Mouse (Mus musculus): ENCODE measurements at regions not wholly inside any gene's neighbourhood (a gene's known extent, or its start where the extent isn't known, plus 50 kb on each side); places are given as distances from the start of the nearest gene placed in this dataset.

DNA sequence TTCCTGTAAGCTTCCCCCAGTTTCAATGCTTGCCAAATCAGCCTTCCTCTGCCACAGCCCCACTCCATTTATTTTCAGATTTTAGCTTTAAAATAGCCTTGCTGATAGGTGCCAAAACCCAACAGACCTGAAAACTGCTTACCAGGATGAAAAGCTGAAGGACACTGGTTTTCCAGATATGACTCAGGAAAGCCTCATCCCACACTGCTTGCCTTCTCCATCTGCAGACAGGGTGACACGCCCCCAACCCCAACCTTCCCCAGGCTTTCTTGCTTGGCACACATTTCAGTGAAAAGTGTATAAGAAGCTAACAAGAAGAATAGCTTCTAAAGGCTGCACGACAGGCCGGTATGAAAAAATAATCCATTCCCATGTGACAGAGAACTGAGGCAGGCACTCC, 425.3 kb downstream of the Fut8 start:
- intact Hi-C loops (cut with DNase I) = no loop called here
- DNase-seq = no peak

DNA sequence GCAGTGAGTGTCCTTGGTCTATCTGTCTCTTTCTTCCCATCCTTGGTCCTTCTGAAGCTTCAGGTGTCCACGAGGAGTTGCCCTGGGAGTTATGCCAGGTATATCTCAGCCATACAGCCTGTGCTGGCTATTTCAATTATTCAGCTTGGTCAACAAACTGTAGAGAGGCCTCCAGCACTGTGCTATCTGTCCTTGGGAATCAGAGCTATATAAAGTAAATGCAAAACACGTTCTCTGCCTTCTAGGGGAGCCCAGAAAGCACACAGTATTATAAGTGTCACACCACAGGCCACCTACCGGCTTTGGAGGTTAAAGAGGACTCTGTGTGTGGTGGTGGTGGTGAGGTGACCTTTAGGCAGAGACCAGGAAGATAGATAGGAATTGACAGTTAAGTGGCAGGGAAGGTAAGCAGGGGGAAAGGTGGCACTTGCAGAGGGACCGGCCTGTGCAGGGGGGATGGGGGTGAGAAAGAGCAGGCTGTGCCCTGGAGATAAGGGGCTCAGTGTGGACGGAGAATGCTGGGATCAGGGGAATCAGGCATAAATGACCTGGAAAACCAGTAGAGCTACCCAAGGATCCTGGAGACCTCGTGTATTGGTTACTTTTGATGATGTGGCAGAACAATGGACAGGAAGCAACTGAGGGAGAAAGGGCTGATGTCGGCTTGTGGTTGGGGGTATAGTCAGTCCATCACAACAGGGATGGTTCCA, 425.9 kb downstream of the Fut8 start:
- no peak for DNase-seq
- intact Hi-C loops (cut with DNase I) = no loop called here

GRCm38 (mm10) chr12:77666411-77666810, 428.5 kb downstream of the Fut8 start:
- intact Hi-C loops (cut with DNase I) = loop anchor here (5.0 kb wide), 1 partner anchor 424 kb away; no protein-coding TSS in a partner anchor
- no peak for DNase-seq

DNA sequence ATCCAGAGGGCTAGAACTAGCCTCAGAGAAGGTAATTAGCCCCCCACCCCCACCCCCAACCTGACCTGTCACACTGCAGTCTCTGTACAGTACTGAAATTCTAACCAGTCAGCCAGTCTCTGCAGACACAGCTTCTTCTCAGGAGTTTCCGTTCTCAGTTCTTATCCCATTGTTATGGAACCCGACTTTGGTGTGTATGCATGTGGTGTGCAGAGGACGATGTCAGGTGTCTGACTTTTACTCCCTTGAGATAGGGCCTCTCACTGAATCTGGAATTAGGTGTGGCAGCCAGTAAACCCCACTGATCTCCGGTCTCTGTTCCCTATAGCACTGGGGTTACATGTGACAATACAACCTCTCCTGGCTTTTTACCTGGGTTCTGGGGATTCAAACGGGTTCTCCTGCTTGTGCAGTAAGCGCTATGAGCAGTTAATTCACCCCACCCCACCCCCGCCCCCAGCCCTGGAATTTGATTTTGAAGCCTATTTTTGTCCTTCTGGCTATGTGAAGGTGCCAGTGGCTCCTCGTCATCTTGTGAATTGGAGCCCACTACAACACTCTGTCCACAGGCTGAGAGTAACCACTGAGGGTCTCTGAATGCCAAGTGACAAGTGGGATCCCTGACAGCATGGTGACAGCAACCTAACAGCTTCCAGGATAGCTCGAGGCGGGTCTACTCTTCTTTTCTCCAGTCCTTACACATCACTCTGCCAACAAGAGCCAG, 429.4 kb downstream of the Fut8 start:
- intact Hi-C loops (cut with DNase I) = loop anchor here (5.0 kb wide), 1 partner anchor 425 kb away; no protein-coding TSS in a partner anchor
- no peak for DNase-seq

GRCm38 (mm10) chr12:77667875-77668204, 429.9 kb downstream of the Fut8 start:
- intact Hi-C loops (cut with DNase I) = loop anchor here (5.0 kb wide), 1 partner anchor 426 kb away; no protein-coding TSS in a partner anchor
- DNase-seq = peak; percentile 74 to 84

- intact Hi-C loops (cut with DNase I) = no loop called here
These were observed 432.6 kb downstream of the Fut8 start for GRCm38 (mm10) chr12:77670531-77670930.

DNA sequence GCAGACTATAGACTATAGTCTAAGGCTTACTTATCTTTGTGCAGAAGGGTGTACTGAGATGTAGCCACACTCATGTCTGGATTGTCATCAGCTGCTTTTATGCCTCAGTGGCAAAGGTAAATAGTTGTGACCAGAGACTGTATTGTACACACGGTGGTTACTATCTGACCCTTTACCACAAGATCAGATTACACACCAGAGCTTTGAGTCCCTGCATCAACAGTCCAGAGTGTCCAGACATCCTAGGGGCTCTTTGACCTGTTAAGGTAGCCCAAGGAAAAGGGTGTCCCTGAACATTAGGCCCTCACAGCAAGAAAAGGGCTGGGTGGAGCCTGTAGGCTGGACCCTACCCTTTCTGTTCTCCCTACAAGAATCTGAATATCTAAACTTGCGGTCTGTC, 436.4 kb downstream of the Fut8 start:
- DNase-seq = no peak
- intact Hi-C loops (cut with DNase I) = loop anchor here (1.0 kb wide), 1 partner anchor 674 kb away; no protein-coding TSS in a partner anchor

More at GRCm38 (mm10) chr12:77670531-77670930, 432.6 kb downstream of the Fut8 start:
- DNase-seq = no peak

- DNase-seq = peak; percentile 25 to 58
- intact Hi-C loops (cut with DNase I) = loop anchor here (1.0 kb wide), 1 partner anchor 674 kb away; no protein-coding TSS in a partner anchor
These were observed 436.8 kb downstream of the Fut8 start for GRCm38 (mm10) chr12:77674755-77675154.

GRCm38 (mm10) chr12:77678040-77678439, 440.1 kb downstream of the Fut8 start:
- no peak for DNase-seq
- intact Hi-C loops (cut with DNase I) = no loop called here

DNA sequence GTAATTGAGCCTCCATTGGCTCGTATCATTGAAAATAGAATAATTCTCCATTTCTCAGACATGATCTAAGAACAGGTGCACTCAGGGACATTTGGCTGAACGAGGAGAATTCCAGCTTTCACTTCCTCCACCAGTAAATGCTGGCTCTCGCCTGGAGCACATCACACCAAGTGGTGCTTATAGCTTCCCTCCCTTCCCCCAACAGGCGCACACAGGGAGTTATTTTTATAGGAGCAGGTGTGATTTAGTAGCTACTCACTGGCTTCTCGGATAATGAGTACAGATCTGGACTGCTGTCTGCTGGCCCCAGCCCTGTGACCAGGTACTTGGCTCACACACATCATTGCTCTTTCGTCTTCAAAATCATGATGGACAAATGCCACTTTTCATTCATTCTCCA, 456.2 kb downstream of the Fut8 start:
- intact Hi-C loops (cut with DNase I) = no loop called here
- no peak for DNase-seq

DNA sequence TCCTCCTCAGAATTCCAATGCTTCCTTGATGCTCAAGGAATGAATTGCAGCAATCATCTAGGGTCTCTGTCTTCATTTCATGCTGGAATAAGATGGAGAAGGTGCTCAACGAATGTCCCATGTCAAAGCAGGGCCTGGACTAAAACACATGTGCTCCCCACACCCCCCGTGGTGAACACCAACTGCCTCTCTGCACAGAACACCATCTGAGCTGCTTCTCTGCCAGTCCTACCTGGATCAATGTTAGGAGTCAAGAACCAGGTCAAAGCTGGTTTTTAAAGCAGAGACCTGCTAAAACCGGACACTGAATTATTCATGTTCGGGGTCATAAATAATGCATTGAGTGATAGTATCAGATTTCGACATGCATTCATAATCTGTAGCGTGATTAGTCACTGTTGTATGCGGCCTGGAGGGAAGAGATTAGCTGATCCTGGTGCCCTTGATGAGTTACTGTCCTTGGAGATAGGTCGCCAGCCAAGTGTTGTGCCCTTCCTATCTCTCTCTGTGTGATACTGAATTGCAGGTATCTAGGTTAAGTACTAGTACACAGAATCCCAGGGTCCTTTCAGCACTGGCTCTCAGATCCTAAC, 458.2 kb downstream of the Fut8 start:
- no peak for DNase-seq

DNA sequence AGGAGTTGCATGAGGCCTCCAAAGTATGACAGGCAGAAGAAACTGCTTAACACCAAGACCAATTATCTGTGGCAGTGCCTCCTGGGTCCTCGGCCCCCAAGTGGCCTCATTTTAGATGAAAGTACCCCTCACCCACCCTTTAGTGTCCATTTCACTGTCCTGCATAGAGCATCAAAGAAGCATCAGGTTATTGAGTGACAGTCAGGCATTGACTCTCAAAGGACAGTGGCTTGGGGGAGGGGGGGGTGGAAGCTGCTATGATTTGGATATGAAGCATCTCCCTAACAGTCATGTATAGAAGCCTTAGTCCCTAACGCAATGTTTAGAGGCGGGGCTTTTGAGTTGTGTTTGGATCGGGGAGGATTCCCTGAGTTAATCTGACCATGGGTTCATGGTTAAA, 458.7 kb downstream of the Fut8 start:
- intact Hi-C loops (cut with DNase I) = no loop called here

More for the DNA sequence above, 458.2 kb downstream of the Fut8 start:
- intact Hi-C loops (cut with DNase I) = no loop called here

GRCm38 (mm10) chr12:77698088-77698487, 460.2 kb downstream of the Fut8 start:
- intact Hi-C loops (cut with DNase I) = no loop called here
- peak; percentile 53 to 64 for DNase-seq

More for the DNA sequence above, 458.7 kb downstream of the Fut8 start:
- no peak for DNase-seq

DNA sequence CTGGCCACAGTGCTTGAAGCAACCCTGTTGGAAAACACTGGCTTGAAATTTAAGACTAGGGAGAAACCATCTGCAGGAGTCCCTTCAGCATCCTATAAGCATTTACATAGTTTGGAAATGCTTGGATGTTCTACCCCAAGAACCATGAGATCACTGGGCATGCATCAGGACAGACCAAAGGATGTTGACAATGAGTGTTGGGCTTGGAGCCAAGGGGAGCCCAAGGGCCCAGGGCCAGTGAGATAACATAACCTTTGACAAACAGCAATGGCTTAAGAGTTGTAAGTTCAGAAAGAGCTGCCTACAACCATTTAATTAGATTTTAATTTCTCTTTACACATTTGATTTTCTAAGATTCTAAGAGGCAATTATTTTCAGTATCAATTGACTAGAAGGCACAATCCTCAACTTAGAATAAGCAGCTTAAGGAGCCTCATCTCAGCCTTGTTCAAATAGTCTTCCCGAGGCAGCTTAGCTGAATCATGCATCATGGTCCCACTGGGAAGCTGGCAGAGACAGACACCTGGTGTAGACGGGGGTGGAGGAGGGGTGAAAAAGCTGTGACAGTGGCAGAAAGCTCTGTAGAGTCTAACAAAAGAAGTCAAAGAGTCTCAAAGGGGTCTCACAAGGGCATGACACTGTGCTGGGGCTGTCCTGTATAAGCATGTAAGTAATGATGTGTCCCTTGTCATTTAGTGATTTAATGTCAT, 462.1 kb downstream of the Fut8 start:
- intact Hi-C loops (cut with DNase I) = no loop called here
- peak in 1 of 2 experiments; percentile 5 for DNase-seq

DNA sequence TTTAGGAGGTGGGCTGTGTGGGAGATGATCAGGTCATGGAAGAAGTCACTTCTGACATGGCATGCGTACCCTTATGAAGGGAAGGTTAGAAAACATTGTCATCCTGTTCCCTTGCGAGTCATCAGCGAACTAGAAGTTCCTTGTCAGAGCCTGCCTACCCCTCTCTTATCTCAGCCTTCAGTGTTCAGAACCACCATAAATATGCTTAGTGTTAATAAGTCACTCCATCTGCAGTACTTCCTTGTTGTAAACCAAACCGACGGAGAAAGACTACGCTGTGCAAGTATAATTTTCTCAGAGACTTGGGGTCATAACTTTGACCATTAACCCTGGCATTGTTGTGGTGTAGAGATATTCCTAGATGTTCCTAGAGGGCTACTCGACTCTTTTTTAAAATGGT, 477.6 kb downstream of the Fut8 start:
- DNase-seq = no peak
- intact Hi-C loops (cut with DNase I) = no loop called here

DNA sequence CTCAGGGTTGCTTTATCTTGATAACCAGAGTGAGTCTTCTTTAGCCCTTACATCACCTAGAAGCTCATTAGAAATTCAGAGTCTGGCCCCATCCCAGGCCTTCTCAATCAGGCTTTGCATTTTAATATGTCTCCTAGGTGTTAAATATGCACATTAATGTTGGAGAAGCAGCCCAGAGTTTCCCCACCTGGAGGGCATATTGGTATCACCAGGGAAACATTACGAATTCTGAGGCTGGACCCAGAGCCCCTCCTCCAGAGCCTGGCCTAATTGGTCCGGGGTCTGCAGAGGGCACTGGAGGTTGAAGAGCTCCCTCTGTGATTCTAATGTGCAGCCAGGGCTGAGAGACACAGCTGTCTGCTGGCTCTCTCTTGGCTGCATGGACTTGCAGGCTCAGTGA, 478.1 kb downstream of the Fut8 start:
- intact Hi-C loops (cut with DNase I) = no loop called here
- DNase-seq = no peak

DNA sequence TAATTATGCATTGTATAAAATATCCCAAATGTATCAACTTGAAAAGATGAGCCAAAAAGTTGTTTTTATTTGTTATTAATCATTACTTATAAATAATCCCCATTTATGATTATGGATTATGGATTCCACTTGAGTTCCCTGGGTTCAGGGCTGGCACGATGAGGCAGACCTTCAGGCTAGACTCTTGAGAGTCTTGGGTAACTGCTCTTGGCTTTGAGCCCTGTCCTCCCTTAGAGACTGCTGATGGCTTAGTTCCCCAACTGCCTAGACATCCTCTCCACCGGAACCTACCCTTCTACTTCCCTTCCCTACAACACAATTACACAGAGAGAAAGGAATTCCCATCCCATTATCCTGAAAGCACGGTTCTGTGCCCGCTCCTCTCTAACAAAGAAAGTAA, 466.3 kb upstream of the Gm6657 start:
- intact Hi-C loops (cut with DNase I) = no loop called here
- no peak for DNase-seq

GRCm38 (mm10) chr12:77739047-77739760, 454.8 kb upstream of the Gm6657 start:
- intact Hi-C loops (cut with DNase I) = no loop called here
- peak; percentile 26 to 51 for DNase-seq

DNA sequence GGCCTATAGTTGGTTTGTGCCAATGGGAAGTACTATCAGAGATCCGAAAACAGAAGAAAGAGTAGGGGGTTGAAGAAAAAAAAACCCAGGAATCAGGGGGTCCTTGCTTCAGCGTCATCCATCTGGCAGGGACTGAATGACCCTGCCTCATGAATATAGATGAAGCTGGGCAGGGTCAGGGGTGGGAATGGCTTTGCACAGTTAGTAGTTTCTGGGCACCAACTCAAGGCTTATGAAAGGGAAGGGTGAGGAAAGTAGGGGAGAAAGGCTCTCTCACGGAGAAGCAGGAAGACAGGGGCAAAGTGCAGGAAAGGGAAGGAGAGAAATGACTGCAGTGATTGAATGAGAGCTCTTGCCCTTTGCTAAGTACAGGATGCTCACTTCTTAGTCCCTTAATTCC, 451.3 kb upstream of the Gm6657 start:
- no peak for DNase-seq
- intact Hi-C loops (cut with DNase I) = no loop called here

DNA sequence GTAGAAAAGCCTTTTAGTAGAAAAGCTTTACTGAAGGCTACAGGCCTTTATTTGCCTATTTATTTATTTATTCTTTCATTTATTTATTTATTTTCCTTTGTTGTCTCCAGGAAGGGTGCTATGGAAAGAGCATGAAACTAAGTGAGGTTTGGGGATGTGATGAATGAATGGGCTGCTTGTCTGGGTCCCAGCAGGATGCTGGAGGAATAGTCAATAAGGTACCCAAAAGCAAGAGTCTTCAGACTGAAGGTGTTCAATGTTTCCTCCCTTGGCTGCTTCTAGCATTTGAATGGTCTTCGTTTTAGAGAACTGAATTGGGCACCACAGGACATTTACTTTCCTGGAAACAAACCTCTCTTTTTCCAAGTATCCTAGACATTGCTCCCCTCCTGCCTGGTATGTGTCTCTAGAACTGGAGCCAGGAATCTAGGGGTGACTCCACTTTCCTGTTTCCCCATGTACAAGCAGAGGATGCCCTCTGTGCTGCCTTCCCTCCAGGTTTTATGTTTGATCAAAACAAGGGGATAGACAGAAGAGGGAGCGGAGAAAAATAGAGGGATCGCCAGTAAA, 444.5 kb upstream of the Gm6657 start:
- no peak for DNase-seq
- intact Hi-C loops (cut with DNase I) = no loop called here

Data from heart, postnatal 10 days (tissue).